Mouse (Mus musculus) E14TG2a.4 (cell line): ENCODE measurements at regions not wholly inside any gene's neighbourhood (a gene's known extent, or its start where the extent isn't known, plus 50 kb on each side); places are given as distances from the start of the nearest gene placed in this dataset.

Experiments
- CTCF ChIP-seq: conservative IDR thresholded peaks from 2 replicates; pipeline ENCODE4 v1.5.1; 2014; ENCODE audit warnings: low read length
- NANOG ChIP-seq: IDR thresholded peaks from 2 replicates; pipeline ENCODE4 v1.6.1; 2014; ENCODE audit warnings: borderline replicate concordance, low read length, mixed read lengths
- POU5F1 ChIP-seq: IDR thresholded peaks from 2 replicates; pipeline ENCODE4 v1.6.1; 2014; ENCODE audit warnings: low read length, borderline replicate concordance

- no peak for TF ChIP-seq CTCF
- TF ChIP-seq POU5F1: no peak
- no peak; the same call in 1 of the 2 replicates for TF ChIP-seq NANOG
These were observed 194.3 kb downstream of the Enc1 start for GRCm38 (mm10) chr13:97434961-97435864.
